Mouse (Mus musculus) limb, embryonic 14.5 days (tissue): ENCODE data around the gene Adamts1. TPM values are rescaled to one million over a fixed set of nuclear protein-coding genes. Genes with fewer than 3 reads are reported as not detected.
A peak's percentile ranks its signal among the peaks of the same experiment; 100 is the strongest.

Source experiments
- ATAC-seq: fragments of 200-750 bp; cut with Nextera tagmentation; 2 replicates; pipeline ENCODE4 v1.8.0; 2017; ENCODE audit warnings: low read depth, moderate number of reproducible peaks, moderate TSS enrichment; ENCODE audit not compliant: low FRiP score
- DNase-seq: peaks from one replicate; pipeline ENCODE4 v3.0.0-alpha.2; 2015; ENCODE audit warnings: low spot score
- H3K27ac ChIP-seq: fragments of 300-500 bp; sonication (generic); replicated peaks from 2 replicates; pipeline ENCODE4 v1.5.1; 2014; ENCODE audit warnings: low read depth, mild to moderate bottlenecking, low read length, moderate library complexity, mixed read lengths
- H3K27me3 ChIP-seq: fragments of 300-500 bp; sonication (generic); 2 replicates; pipeline ENCODE4 v1.6.1; 2014; ENCODE audit warnings: low read length, mixed read lengths; ENCODE audit not compliant: control insufficient read depth, insufficient read depth
- H3K36me3 ChIP-seq: fragments of 300-500 bp; sonication (generic); 2 replicates; pipeline ENCODE4 v1.6.1; 2014; ENCODE audit warnings: mild to moderate bottlenecking, low read length, moderate library complexity, mixed read lengths; ENCODE audit not compliant: control insufficient read depth, insufficient read depth
- H3K4me1 ChIP-seq: fragments of 300-500 bp; sonication (generic); 2 replicates; pipeline ENCODE4 v1.6.1; 2014; ENCODE audit warnings: antibody characterized with exemption, low read length, mixed read lengths; ENCODE audit not compliant: control insufficient read depth, insufficient read depth
- H3K4me2 ChIP-seq: fragments of 300-500 bp; sonication (generic); replicated peaks from 2 replicates; pipeline ENCODE4 v1.6.1; 2014; ENCODE audit warnings: low read depth, mild to moderate bottlenecking, low read length, moderate library complexity; ENCODE audit not compliant: severe bottlenecking
- H3K4me3 ChIP-seq: fragments of 300-500 bp; sonication (generic); replicated peaks from 2 replicates; pipeline ENCODE4 v1.5.1; 2014; ENCODE audit warnings: low read length
- H3K9ac ChIP-seq: fragments of 300-500 bp; sonication (generic); 2 replicates; pipeline ENCODE4 v1.6.1; 2014; ENCODE audit warnings: mild to moderate bottlenecking, low read depth, low read length, moderate library complexity; ENCODE audit not compliant: severe bottlenecking
- H3K9me3 ChIP-seq: fragments of 300-500 bp; sonication (generic); 2 replicates; pipeline ENCODE4 v1.6.1; 2016; ENCODE audit warnings: low read length; ENCODE audit not compliant: control insufficient read depth
- POLR2A ChIP-seq: fragments of 200-500 bp; IDR thresholded peaks from 2 replicates; pipeline ENCODE4 v1.8.0; 2012; ENCODE audit warnings: inconsistent platforms, mild to moderate bottlenecking, moderate library complexity, borderline replicate concordance; ENCODE audit not compliant: insufficient read depth, insufficient read length; ENCODE audit errors: extremely low read depth
- WGBS: fragments of 180-500 bp; shearing (Covaris S2); extraction: QIAGEN DNeasy Blood & Tissue Kit; methylation state at CpG from one replicate; pipeline ENCODE4 v1.1.7; 2014; 5-methylcytosine and 5-hydroxymethylcytosine counted together
- polyA plus RNA-seq, 2 experiments: library from polyadenylated mRNA; depleted of rRNA in 1 of 2; stranded (reverse) in 1 of 2; unstranded in 1 of 2; fragments of >200 nt; fragmentation: Nextera tagmentation in 1 of 2; extraction: Ambion mirVana in 1 of 2; gene quantifications; 2 replicates each; pipeline versions ENCODE4 v1.2.1 to v1.2.3; 2012 to 2014

The Adamts1 gene
- polyA plus RNA-seq, 2 experiments = 43.0 to 43.1 TPM

- H3K4me3 ChIP-seq = no peak overlapping the region
- no peak for TF ChIP-seq POLR2A
- DNase-seq (no peak), ATAC-seq (no peak)
- H3K27ac ChIP-seq = no peak overlapping the region
- H3K9me3 ChIP-seq = no peaks in the 10 kb centered on the region
- H3K36me3 ChIP-seq = no peaks in the 10 kb centered on the region
- 85% methylated on average over 6 of the region's 6 CpGs for WGBS
- H3K4me1 ChIP-seq = no peaks in the 10 kb centered on the region
- no peak overlapping the region for H3K4me2 ChIP-seq
- no peak overlapping the region for H3K9ac ChIP-seq
- H3K27me3 ChIP-seq = no peaks in the 10 kb centered on the region
These were observed 53.6 kb downstream of the Adamts1 start for GRCm38 (mm10) chr16:85749335-85749734.

GRCm38 (mm10) chr16:85747589-85748360 lies 55.1 kb downstream of the Adamts1 start:
- ATAC-seq = no peak

DNA sequence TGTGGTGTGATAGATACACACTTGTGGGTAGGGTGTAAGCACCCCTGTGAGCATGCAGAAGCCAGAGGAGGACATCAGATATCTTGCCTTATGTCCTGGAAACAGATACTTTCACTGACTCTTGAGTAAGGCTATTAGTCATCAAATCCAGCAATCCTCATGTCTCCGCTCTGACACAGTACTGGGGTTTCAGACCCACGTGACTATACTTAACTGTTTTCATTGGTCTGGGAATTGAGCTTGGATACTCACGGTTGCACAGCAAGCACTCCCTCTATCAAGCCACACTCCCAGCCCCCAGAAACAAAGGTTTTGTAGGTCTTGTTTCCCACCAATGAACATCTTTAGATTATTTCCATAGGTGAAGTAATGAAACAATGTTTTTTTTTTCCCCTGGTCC lies 56.5 kb downstream of the Adamts1 start:
- Histone ChIP-seq H3K4me1 (no peaks in the 10 kb centered on the region), H3K27ac (no peak overlapping the region), H3K27me3 (no peaks in the 10 kb centered on the region), H3K4me2 (no peak overlapping the region), H3K9me3 (no peaks in the 10 kb centered on the region), H3K36me3 (no peaks in the 10 kb centered on the region), H3K9ac (no peak overlapping the region), H3K4me3 (no peak overlapping the region)
- DNase-seq = no peak
- 73% methylated on average over 3 of the region's 3 CpGs for WGBS
- no peak for TF ChIP-seq POLR2A
- no peak for ATAC-seq

More at GRCm38 (mm10) chr16:85747589-85748360, 55.1 kb downstream of the Adamts1 start:
- peak; percentile 34 for DNase-seq
- Histone ChIP-seq H3K4me1 (no peaks in the 10 kb centered on the region), H3K27me3 (no peaks in the 10 kb centered on the region), H3K36me3 (no peaks in the 10 kb centered on the region), H3K9me3 (no peaks in the 10 kb centered on the region), H3K4me2 (no peak overlapping the region), H3K27ac (no peak overlapping the region), H3K4me3 (no peak overlapping the region), H3K9ac (no peak overlapping the region)
- no peak for TF ChIP-seq POLR2A
- WGBS = 67% methylated on average over 16 of the region's 16 CpGs

Other genes with a start within 250 kb of the Adamts1 start
- gene Cyyr1, start 249.7 kb downstream of the Adamts1 start, polyA plus RNA-seq (2012; rRNA removed) = 2.7 and 2.9 TPM in 2 replicates
- 3.8 and 4.1 TPM in 2 replicates for gene Cyyr1, start 249.7 kb downstream of the Adamts1 start, polyA plus RNA-seq (2014; fragmentation: Nextera tagmentation; extraction: Ambion mirVana)
- 5.3 and 5.4 TPM in 2 replicates for gene Adamts5, start 98.7 kb upstream of the Adamts1 start, polyA plus RNA-seq (2012; rRNA removed)
- gene Adamts5, start 98.7 kb upstream of the Adamts1 start, polyA plus RNA-seq (2014; fragmentation: Nextera tagmentation; extraction: Ambion mirVana) = 10.7 and 10.9 TPM in 2 replicates